In the genomic region with DNA sequence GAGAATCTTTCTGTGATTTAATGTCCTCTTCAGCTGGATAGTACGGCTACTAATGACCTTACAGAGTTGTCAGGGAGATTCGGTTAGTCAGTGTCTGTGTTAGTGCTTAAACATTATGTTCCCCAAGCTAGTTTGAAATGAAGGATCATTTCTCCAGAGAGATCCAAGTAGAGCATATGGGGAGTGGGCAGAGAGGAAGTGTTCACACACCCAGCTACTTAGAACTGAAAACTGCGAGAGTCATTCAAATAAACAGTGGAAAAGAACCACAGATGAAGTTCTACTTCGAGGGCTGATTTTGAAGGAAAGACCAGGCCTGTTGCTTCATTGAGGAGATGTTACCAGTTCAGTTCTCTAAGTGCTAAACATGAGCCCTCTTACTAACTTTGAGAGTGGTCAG, we compare ENCODE assay signal across 15 mouse cellular contexts. TPM values are rescaled to one million over a fixed set of nuclear protein-coding genes. Genes with fewer than 3 reads are reported as not detected.
"Had no signal": no experiment of that assay in that cellular context is flagged by ENCODE, and none has a peak within 500 bp of the region (broad histone marks: within the 10 kb centered on the region; RNA-seq: fewer than 3 reads in every experiment).

No protein-coding gene starts in this region.

- DNase-seq: kidney, adult 11 months; kidney, adult 8-10 months; kidney, postnatal 10 days; kidney, postnatal 36 days; left cerebral cortex, postnatal 4 days; liver, postnatal 0 days; lung, embryonic 14.5 days; right cerebral cortex, adult 18-20 months; thymus, adult 2 months; thymus, postnatal 14 days; thymus, postnatal 4 days had no signal

- ATAC-seq: intestine, embryonic 15.5 days; liver, postnatal 0 days; lung, postnatal 0 days; midbrain, embryonic 13.5 days had no signal

RNA-seq across cellular contexts. Expression of gene Gm45623, which starts 27.1 kb away (rescaled TPM):
- total RNA-seq: megakaryocyte, adult 5-6 weeks had no signal
